Mouse (Mus musculus): ENCODE measurements around the gene Rap1gap. TPM values are rescaled to one million over a fixed set of nuclear protein-coding genes. Genes with fewer than 3 reads are reported as not detected.

Rap1gap gene
- polyA plus RNA-seq, 1 experiment from 2014 or later: 1.2 TPM

- WGBS (ENCODE audit: insufficient replicate concordance): 69% methylated on average over 3 of the region's 3 CpGs
- ATAC-seq (ENCODE audit: low read depth) (no peak), DNase-seq (no peak)
- Histone ChIP-seq H3K4me2 (no peak overlapping the region), H3K27ac (no peak overlapping the region), H3K36me3 (no peaks in the 10 kb centered on the region), H3K4me1 (replicated peaks) (peaks cover 16% of the 10 kb centered on the region), H3K9me3 (replicated peaks) (no peaks in the 10 kb centered on the region), H3K9ac (no peak overlapping the region), H3K4me3 (replicated peaks) (no peak overlapping the region), H3K27me3 (peaks cover 68% of the 10 kb centered on the region)
Measured at GRCm38 (mm10) chr4:137732962-137733361, 68.4 kb downstream of the Rap1gap start.

GRCm38 (mm10) chr4:137733459-137733858, 68.9 kb downstream of the Rap1gap start:
- ATAC-seq (ENCODE audit: low read depth) (no peak), DNase-seq (no peak)
- Histone ChIP-seq H3K9me3 (replicated peaks) (no peaks in the 10 kb centered on the region), H3K4me1 (replicated peaks) (peaks cover 11% of the 10 kb centered on the region), H3K4me3 (replicated peaks) (no peak overlapping the region), H3K36me3 (no peaks in the 10 kb centered on the region), H3K9ac (no peak overlapping the region), H3K27me3 (peaks cover 63% of the 10 kb centered on the region), H3K27ac (no peak overlapping the region), H3K4me2 (no peak overlapping the region)
- 47% methylated on average over 5 of the region's 5 CpGs for WGBS (ENCODE audit: insufficient replicate concordance)

GRCm38 (mm10) chr4:137736220-137736701, 71.7 kb downstream of the Rap1gap start:
- H3K36me3 ChIP-seq: no peaks in the 10 kb centered on the region
- no peak overlapping the region for H3K4me3 ChIP-seq (replicated peaks)
- no peak overlapping the region for H3K9ac ChIP-seq
- H3K27me3 ChIP-seq: peaks cover 43% of the 10 kb centered on the region
- no peaks in the 10 kb centered on the region for H3K9me3 ChIP-seq (replicated peaks)
- H3K4me1 ChIP-seq (replicated peaks): peaks cover 13% of the 10 kb centered on the region
- H3K27ac ChIP-seq: no peak overlapping the region
- DNase-seq (no peak), ATAC-seq (ENCODE audit: low read depth) (no peak)
- no peak overlapping the region for H3K4me2 ChIP-seq
- WGBS (ENCODE audit: insufficient replicate concordance): 52% methylated on average over 11 of the region's 11 CpGs

GRCm38 (mm10) chr4:137737760-137738159, 73.2 kb downstream of the Rap1gap start:
- H3K9me3 ChIP-seq (replicated peaks): no peaks in the 10 kb centered on the region
- peaks cover 40% of the 10 kb centered on the region for H3K27me3 ChIP-seq
- no peaks in the 10 kb centered on the region for H3K36me3 ChIP-seq
- H3K4me1 ChIP-seq (replicated peaks): peaks cover 13% of the 10 kb centered on the region
- no peak overlapping the region for H3K27ac ChIP-seq
- H3K9ac ChIP-seq: no peak overlapping the region; the same call in 1 of the 2 replicates
- WGBS (ENCODE audit: insufficient replicate concordance): 46% methylated on average over 3 of the region's 3 CpGs
- ATAC-seq (ENCODE audit: low read depth) (no peak), DNase-seq (no peak)
- H3K4me3 ChIP-seq (replicated peaks): no peak overlapping the region
- H3K4me2 ChIP-seq: no peak overlapping the region

GRCm38 (mm10) chr4:137739151-137739923, 74.8 kb downstream of the Rap1gap start:
- no peak overlapping the region for H3K27ac ChIP-seq
- no peaks in the 10 kb centered on the region for H3K36me3 ChIP-seq
- no peak overlapping the region for H3K9ac ChIP-seq
- ATAC-seq (ENCODE audit: low read depth) (peak; percentile 37; the same call in 1 of the 2 replicates), DNase-seq (no peak)
- WGBS (ENCODE audit: insufficient replicate concordance): 45% methylated on average over 9 of the region's 9 CpGs
- H3K9me3 ChIP-seq (replicated peaks): no peaks in the 10 kb centered on the region
- peaks cover 13% of the 10 kb centered on the region for H3K4me1 ChIP-seq (replicated peaks)
- 0 out of 2 replicates have a peak overlapping the region, but pooled peaks have one; percentile 18 for H3K4me2 ChIP-seq
- peaks cover 41% of the 10 kb centered on the region for H3K27me3 ChIP-seq
- no peak overlapping the region for H3K4me3 ChIP-seq (replicated peaks)

GRCm38 (mm10) chr4:137740350-137740749, 75.8 kb downstream of the Rap1gap start:
- 35% methylated on average over 7 of the region's 7 CpGs for WGBS (ENCODE audit: insufficient replicate concordance)
- Histone ChIP-seq H3K9ac (no peak overlapping the region), H3K27ac (no peak overlapping the region), H3K9me3 (replicated peaks) (no peaks in the 10 kb centered on the region), H3K4me2 (no peak overlapping the region), H3K27me3 (peaks cover 35% of the 10 kb centered on the region), H3K4me1 (replicated peaks) (peaks cover 13% of the 10 kb centered on the region), H3K36me3 (no peaks in the 10 kb centered on the region), H3K4me3 (replicated peaks) (no peak overlapping the region)
- no peak for DNase-seq
- no peak for ATAC-seq (ENCODE audit: low read depth)

GRCm38 (mm10) chr4:137743791-137744190, 79.3 kb downstream of the Rap1gap start:
- ATAC-seq (ENCODE audit: low read depth): no peak
- no peak overlapping the region for H3K4me3 ChIP-seq (replicated peaks)
- H3K27ac ChIP-seq: no peak overlapping the region
- H3K4me2 ChIP-seq: no peak overlapping the region
- no peaks in the 10 kb centered on the region for H3K36me3 ChIP-seq
- DNase-seq: no peak
- no peak overlapping the region for H3K9ac ChIP-seq
- H3K9me3 ChIP-seq (replicated peaks): no peaks in the 10 kb centered on the region
- H3K27me3 ChIP-seq: peaks cover 35% of the 10 kb centered on the region
- peaks cover 33% of the 10 kb centered on the region for H3K4me1 ChIP-seq (replicated peaks)
- 50% methylated on average over 7 of the region's 7 CpGs for WGBS (ENCODE audit: insufficient replicate concordance)

- no peak overlapping the region for H3K4me2 ChIP-seq
- no peaks in the 10 kb centered on the region for H3K9me3 ChIP-seq (replicated peaks)
- H3K4me1 ChIP-seq (replicated peaks): peaks cover 39% of the 10 kb centered on the region
- H3K27ac ChIP-seq: no peak overlapping the region
- H3K9ac ChIP-seq: no peak overlapping the region
- H3K4me3 ChIP-seq (replicated peaks): no peak overlapping the region
- DNase-seq (no peak), ATAC-seq (ENCODE audit: low read depth) (no peak)
- peaks cover 36% of the 10 kb centered on the region for H3K27me3 ChIP-seq
- WGBS (ENCODE audit: insufficient replicate concordance): 55% methylated on average over 13 of the region's 13 CpGs
- H3K36me3 ChIP-seq: no peaks in the 10 kb centered on the region
Measured at GRCm38 (mm10) chr4:137744433-137744918, 80.0 kb downstream of the Rap1gap start.

- Histone ChIP-seq H3K9me3 (replicated peaks) (no peaks in the 10 kb centered on the region), H3K27ac (no peak overlapping the region), H3K4me1 (replicated peaks) (peaks cover 53% of the 10 kb centered on the region), H3K4me2 (no peak overlapping the region), H3K36me3 (no peaks in the 10 kb centered on the region), H3K4me3 (replicated peaks) (no peak overlapping the region), H3K9ac (no peak overlapping the region), H3K27me3 (peaks cover 29% of the 10 kb centered on the region; the same call in 1 of the 2 replicates)
- ATAC-seq (ENCODE audit: low read depth) (no peak), DNase-seq (no peak)
- 76% methylated on average over 9 of the region's 9 CpGs for WGBS (ENCODE audit: insufficient replicate concordance)
Measured at GRCm38 (mm10) chr4:137747091-137747490, 82.6 kb downstream of the Rap1gap start.

GRCm38 (mm10) chr4:137747590-137747989, 83.1 kb downstream of the Rap1gap start:
- Histone ChIP-seq H3K4me3 (replicated peaks) (no peak overlapping the region), H3K4me2 (no peak overlapping the region), H3K27ac (no peak overlapping the region), H3K9me3 (replicated peaks) (no peaks in the 10 kb centered on the region), H3K27me3 (peaks cover 29% of the 10 kb centered on the region; the same call in 1 of the 2 replicates), H3K36me3 (no peaks in the 10 kb centered on the region), H3K4me1 (replicated peaks) (peaks cover 58% of the 10 kb centered on the region), H3K9ac (no peak overlapping the region)
- ATAC-seq (ENCODE audit: low read depth) (no peak), DNase-seq (no peak)
- 67% methylated on average over 5 of the region's 5 CpGs for WGBS (ENCODE audit: insufficient replicate concordance)

GRCm38 (mm10) chr4:137748726-137749125, 84.2 kb downstream of the Rap1gap start:
- H3K4me2 ChIP-seq: no peak overlapping the region
- no peak overlapping the region for H3K4me3 ChIP-seq (replicated peaks)
- no peak for DNase-seq
- H3K9me3 ChIP-seq (replicated peaks): no peaks in the 10 kb centered on the region
- H3K36me3 ChIP-seq: no peaks in the 10 kb centered on the region
- peaks cover 20% of the 10 kb centered on the region; the same call in 1 of the 2 replicates for H3K27me3 ChIP-seq
- H3K9ac ChIP-seq: peak overlapping the region; percentile 51
- H3K27ac ChIP-seq: peak overlapping the region; percentile 62
- peaks cover 70% of the 10 kb centered on the region for H3K4me1 ChIP-seq (replicated peaks)
- 46% methylated on average over 4 of the region's 4 CpGs for whole genome bisulfite sequencing (ENCODE audit: insufficient replicate concordance)
- no peak for ATAC-seq (ENCODE audit: low read depth)

Data from liver, embryonic 13.5 days (tissue).